Mouse (Mus musculus): ENCODE measurements at regions not wholly inside any gene's neighbourhood (a gene's known extent, or its start where the extent isn't known, plus 50 kb on each side); places are given as distances from the start of the nearest gene placed in this dataset.

DNA sequence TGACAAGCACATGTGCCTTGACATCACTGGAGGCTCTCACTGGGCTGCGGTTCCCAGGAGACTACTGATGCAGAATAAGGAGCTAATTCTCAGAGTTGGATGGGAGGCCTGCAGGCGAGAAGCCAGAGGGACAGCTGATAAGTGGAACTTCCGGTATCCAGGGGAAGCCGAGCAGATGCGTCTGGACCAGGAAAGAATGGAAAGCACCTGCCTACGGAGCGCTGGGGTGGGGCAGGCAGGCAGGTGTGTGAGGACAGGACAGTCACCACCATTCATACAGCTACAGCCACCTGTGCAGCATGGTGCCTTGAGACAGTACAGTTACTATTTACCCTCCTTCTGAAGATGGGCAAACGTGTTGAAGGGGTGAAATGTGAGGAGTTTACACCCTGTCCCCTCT lies 156.1 kb downstream of the Unc5cl start:
- TF ChIP-seq GATA1 (IDR thresholded peaks at IDR 0.05; ENCODE audit: borderline replicate concordance, low read length) = no peak
- TF ChIP-seq FLI1 (IDR thresholded peaks at IDR 0.05; ENCODE audit: low read length) = no peak
- Histone ChIP-seq H3K4me1 (no peaks in the 10 kb centered on the region), H3K27me3 (replicated peaks) (no peaks in the 10 kb centered on the region), H3K9me3 (peaks cover 20% of the 10 kb centered on the region), H3K36me3 (replicated peaks; ENCODE audit: low read length) (no peaks in the 10 kb centered on the region), H3K4me3 (replicated peaks) (no peak overlapping the region)

DNA sequence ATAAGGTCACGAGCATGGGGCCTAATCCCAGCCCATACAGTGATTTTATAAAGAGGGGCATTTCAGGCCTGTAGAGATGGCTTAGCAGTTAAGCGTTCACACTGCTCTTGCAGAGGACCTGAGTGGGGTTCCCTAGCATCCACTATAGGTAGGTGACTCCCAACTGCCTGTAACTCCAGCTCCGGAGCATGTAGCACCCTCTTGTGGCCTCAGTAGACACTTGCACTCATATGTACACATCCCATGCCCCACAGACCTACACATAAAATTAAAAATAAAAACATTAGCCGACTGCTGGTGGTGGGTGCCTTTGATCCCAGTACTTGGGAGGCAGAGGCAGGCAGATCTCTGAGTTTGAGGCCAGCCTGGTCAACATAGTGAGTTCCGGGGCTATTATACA lies 158.8 kb downstream of the Unc5cl start:
- Histone ChIP-seq H3K9me3 (peaks cover 24% of the 10 kb centered on the region), H3K36me3 (replicated peaks; ENCODE audit: low read length) (no peaks in the 10 kb centered on the region), H3K4me3 (replicated peaks) (no peak overlapping the region), H3K27me3 (replicated peaks) (no peaks in the 10 kb centered on the region), H3K4me1 (no peaks in the 10 kb centered on the region)
- no peak for TF ChIP-seq FLI1 (IDR thresholded peaks at IDR 0.05; ENCODE audit: low read length)
- TF ChIP-seq GATA1 (IDR thresholded peaks at IDR 0.05; ENCODE audit: borderline replicate concordance, low read length) = no peak

GRCm38 (mm10) chr17:48615248-48615647 lies 160.5 kb downstream of the Unc5cl start:
- TF ChIP-seq FLI1 (IDR thresholded peaks at IDR 0.05; ENCODE audit: low read length) = no peak
- no peak for TF ChIP-seq GATA1 (IDR thresholded peaks at IDR 0.05; ENCODE audit: borderline replicate concordance, low read length)
- no peak overlapping the region for H3K4me3 ChIP-seq (replicated peaks)
- no peaks in the 10 kb centered on the region for H3K27me3 ChIP-seq (replicated peaks)
- H3K36me3 ChIP-seq (replicated peaks; ENCODE audit: low read length) = no peaks in the 10 kb centered on the region
- peaks cover 27% of the 10 kb centered on the region for H3K9me3 ChIP-seq
- H3K4me1 ChIP-seq = no peaks in the 10 kb centered on the region

GRCm38 (mm10) chr17:48616205-48616604 lies 161.5 kb downstream of the Unc5cl start:
- H3K9me3 ChIP-seq = peaks cover 27% of the 10 kb centered on the region

GRCm38 (mm10) chr17:48620896-48621295 lies 166.2 kb downstream of the Unc5cl start:
- no peaks in the 10 kb centered on the region for H3K27me3 ChIP-seq (replicated peaks)
- no peaks in the 10 kb centered on the region for H3K4me1 ChIP-seq
- TF ChIP-seq GATA1 (IDR thresholded peaks at IDR 0.05; ENCODE audit: borderline replicate concordance, low read length) (no peak), FLI1 (IDR thresholded peaks at IDR 0.05; ENCODE audit: low read length) (no peak)
- peaks cover 36% of the 10 kb centered on the region for H3K9me3 ChIP-seq
- H3K4me3 ChIP-seq (replicated peaks) = no peak overlapping the region
- no peaks in the 10 kb centered on the region for H3K36me3 ChIP-seq (replicated peaks; ENCODE audit: low read length)

More at GRCm38 (mm10) chr17:48616205-48616604, 161.5 kb downstream of the Unc5cl start:
- Histone ChIP-seq H3K36me3 (replicated peaks; ENCODE audit: low read length) (no peaks in the 10 kb centered on the region), H3K27me3 (replicated peaks) (no peaks in the 10 kb centered on the region), H3K4me3 (replicated peaks) (no peak overlapping the region), H3K4me1 (no peaks in the 10 kb centered on the region)
- TF ChIP-seq FLI1 (IDR thresholded peaks at IDR 0.05; ENCODE audit: low read length) = no peak
- TF ChIP-seq GATA1 (IDR thresholded peaks at IDR 0.05; ENCODE audit: borderline replicate concordance, low read length) = no peak

DNA sequence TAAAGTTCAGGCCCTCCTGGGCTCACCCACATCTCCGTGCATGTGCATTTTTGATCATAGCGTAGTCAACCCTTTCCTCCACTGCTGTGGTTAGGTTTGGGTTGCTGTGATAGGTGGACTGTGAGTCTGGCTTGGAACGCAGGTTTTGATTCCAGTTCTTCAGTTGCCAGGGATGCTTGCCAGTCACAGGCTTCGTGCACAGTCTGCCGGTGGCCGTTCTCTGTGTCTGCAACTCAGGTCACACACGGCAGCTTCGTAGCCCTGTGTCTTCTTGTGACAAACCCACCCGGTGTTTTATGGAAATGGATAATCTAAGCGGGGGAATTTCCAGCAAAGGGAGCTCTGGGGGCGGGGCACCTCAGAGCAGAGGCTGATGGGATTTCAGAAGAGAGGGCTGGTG lies 167.0 kb downstream of the Unc5cl start:
- H3K9me3 ChIP-seq = peaks cover 44% of the 10 kb centered on the region
- TF ChIP-seq GATA1 (IDR thresholded peaks at IDR 0.05; ENCODE audit: borderline replicate concordance, low read length) (no peak), FLI1 (IDR thresholded peaks at IDR 0.05; ENCODE audit: low read length) (no peak)

DNA sequence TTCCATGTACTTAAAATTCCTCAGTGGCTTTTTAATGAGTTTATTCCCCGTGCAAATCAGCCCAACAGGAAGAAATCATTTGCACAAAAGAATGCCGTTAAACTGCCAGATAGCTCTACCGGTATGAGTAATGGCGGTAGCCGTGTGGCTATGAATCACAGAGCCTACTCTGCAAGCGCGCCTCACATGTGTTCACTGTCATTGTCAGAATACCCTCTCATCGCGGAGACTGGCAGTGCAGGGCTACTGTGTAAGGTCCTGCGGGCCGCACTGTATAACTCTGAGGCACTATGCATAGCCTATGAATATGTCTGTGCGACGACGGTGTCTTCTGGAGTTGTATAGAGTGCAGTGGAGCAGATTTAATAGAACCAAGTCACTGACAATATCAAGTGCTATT lies 170.2 kb downstream of the Unc5cl start:
- TF ChIP-seq GATA1 (IDR thresholded peaks at IDR 0.05; ENCODE audit: borderline replicate concordance, low read length) = no peak
- no peaks in the 10 kb centered on the region for H3K27me3 ChIP-seq (replicated peaks)
- no peaks in the 10 kb centered on the region for H3K36me3 ChIP-seq (replicated peaks; ENCODE audit: low read length)
- no peaks in the 10 kb centered on the region for H3K4me1 ChIP-seq
- H3K4me3 ChIP-seq (replicated peaks) = no peak overlapping the region
- peaks cover 53% of the 10 kb centered on the region for H3K9me3 ChIP-seq

More for the DNA sequence above, 167.0 kb downstream of the Unc5cl start:
- H3K27me3 ChIP-seq (replicated peaks) = no peaks in the 10 kb centered on the region
- no peak overlapping the region for H3K4me3 ChIP-seq (replicated peaks)
- H3K36me3 ChIP-seq (replicated peaks; ENCODE audit: low read length) = no peaks in the 10 kb centered on the region
- no peaks in the 10 kb centered on the region for H3K4me1 ChIP-seq

DNA sequence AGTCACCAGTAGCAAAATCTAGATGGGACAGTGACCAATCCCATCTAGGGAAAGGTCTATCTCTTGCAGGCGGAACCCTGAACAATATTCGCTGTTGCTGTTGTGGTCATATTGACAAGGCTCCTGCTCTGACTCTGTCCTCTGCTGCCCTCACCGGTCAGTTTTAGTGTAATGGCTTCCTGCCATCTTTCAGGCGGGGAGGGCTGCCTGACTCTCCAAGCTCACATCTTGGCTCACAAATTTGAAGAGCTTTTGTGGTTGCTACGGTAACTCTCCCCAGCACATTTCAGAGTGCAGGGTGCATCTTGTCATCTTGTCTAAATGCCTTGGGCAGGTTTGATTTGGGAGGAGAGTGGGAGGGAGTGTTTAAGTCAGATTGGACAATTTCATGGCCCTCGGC lies 171.3 kb downstream of the Unc5cl start:
- no peak overlapping the region for H3K4me3 ChIP-seq (replicated peaks)
- H3K36me3 ChIP-seq (replicated peaks; ENCODE audit: low read length) = no peaks in the 10 kb centered on the region
- no peaks in the 10 kb centered on the region for H3K4me1 ChIP-seq
- no peak for TF ChIP-seq FLI1 (IDR thresholded peaks at IDR 0.05; ENCODE audit: low read length)
- TF ChIP-seq GATA1 (IDR thresholded peaks at IDR 0.05; ENCODE audit: borderline replicate concordance, low read length) = no peak
- peaks cover 53% of the 10 kb centered on the region for H3K9me3 ChIP-seq
- H3K27me3 ChIP-seq (replicated peaks) = no peaks in the 10 kb centered on the region

- H3K27me3 ChIP-seq (replicated peaks) = no peaks in the 10 kb centered on the region
- peaks cover 11% of the 10 kb centered on the region; the same call in 1 of the 2 replicates for H3K9me3 ChIP-seq
- peak overlapping the region; percentile 34 for H3K4me3 ChIP-seq (replicated peaks)
- no peaks in the 10 kb centered on the region for H3K36me3 ChIP-seq (replicated peaks; ENCODE audit: low read length)
- no peaks in the 10 kb centered on the region for H3K4me1 ChIP-seq
- TF ChIP-seq GATA1 (IDR thresholded peaks at IDR 0.05; ENCODE audit: borderline replicate concordance, low read length) = no peak
- TF ChIP-seq FLI1 (IDR thresholded peaks at IDR 0.05; ENCODE audit: low read length) = no peak
Observed at GRCm38 (mm10) chr17:48639611-48640010, 184.9 kb downstream of the Unc5cl start.

DNA sequence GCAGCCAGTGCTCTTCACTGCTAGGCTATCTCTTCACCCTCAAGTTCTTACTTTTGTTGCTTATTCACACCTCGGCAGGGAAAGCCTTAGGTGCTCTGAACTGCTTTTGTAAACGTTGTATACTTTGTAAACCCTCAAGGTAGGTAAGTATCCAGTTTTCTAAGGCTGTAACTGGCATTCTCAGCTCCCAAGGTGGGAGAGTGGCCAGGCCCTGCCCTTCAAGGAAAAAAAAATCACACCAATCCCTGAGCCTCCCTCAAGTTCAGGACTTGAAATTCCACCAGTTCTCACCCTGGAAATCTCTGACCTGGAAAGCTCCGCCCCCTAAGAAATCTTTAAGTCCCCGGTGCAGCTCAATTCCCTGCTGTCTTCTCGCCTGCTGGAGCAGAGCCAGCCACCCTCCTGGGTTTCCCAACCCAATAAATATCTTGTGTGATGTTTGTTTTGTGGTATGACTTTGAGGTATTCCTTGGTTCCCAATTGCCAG lies 188.9 kb downstream of the Unc5cl start:
- TF ChIP-seq FLI1 (IDR thresholded peaks at IDR 0.05; ENCODE audit: low read length) = no peak
- TF ChIP-seq GATA1 (IDR thresholded peaks at IDR 0.05; ENCODE audit: borderline replicate concordance, low read length) = no peak
- H3K4me3 ChIP-seq (replicated peaks) = no peak overlapping the region
- H3K36me3 ChIP-seq (replicated peaks; ENCODE audit: low read length) = no peaks in the 10 kb centered on the region
- no peaks in the 10 kb centered on the region for H3K4me1 ChIP-seq
- H3K27me3 ChIP-seq (replicated peaks) = no peaks in the 10 kb centered on the region
- peaks cover 18% of the 10 kb centered on the region; the same call in 1 of the 2 replicates for H3K9me3 ChIP-seq

- H3K4me3 ChIP-seq (replicated peaks) = no peak overlapping the region
- peaks cover 13% of the 10 kb centered on the region; the same call in 1 of the 2 replicates for H3K9me3 ChIP-seq
- TF ChIP-seq GATA1 (IDR thresholded peaks at IDR 0.05; ENCODE audit: borderline replicate concordance, low read length) = no peak
- no peak for TF ChIP-seq FLI1 (IDR thresholded peaks at IDR 0.05; ENCODE audit: low read length)
- no peaks in the 10 kb centered on the region for H3K4me1 ChIP-seq
- no peaks in the 10 kb centered on the region for H3K36me3 ChIP-seq (replicated peaks; ENCODE audit: low read length)
- H3K27me3 ChIP-seq (replicated peaks) = no peaks in the 10 kb centered on the region
Observed at GRCm38 (mm10) chr17:48645056-48645455, 190.4 kb downstream of the Unc5cl start.

All from megakaryocyte, embryonic 14.5 days (primary cell).